Mouse (Mus musculus) skeletal muscle tissue, postnatal 0 days (tissue): ENCODE results near the gene Stag3. TPM values are rescaled to one million over a fixed set of nuclear protein-coding genes. Genes with fewer than 3 reads are reported as not detected.

Experiments
- polyA plus RNA-seq: library from polyadenylated mRNA; unstranded; fragments of >200 nt; fragmentation: Nextera tagmentation; extraction: Ambion mirVana; gene quantifications from 2 replicates; pipeline ENCODE4 v1.2.1, GENCODE M21; 2015

Stag3 gene
- polyA plus RNA-seq, result 0.91 and 1.3 TPM in 2 replicates

DNA sequence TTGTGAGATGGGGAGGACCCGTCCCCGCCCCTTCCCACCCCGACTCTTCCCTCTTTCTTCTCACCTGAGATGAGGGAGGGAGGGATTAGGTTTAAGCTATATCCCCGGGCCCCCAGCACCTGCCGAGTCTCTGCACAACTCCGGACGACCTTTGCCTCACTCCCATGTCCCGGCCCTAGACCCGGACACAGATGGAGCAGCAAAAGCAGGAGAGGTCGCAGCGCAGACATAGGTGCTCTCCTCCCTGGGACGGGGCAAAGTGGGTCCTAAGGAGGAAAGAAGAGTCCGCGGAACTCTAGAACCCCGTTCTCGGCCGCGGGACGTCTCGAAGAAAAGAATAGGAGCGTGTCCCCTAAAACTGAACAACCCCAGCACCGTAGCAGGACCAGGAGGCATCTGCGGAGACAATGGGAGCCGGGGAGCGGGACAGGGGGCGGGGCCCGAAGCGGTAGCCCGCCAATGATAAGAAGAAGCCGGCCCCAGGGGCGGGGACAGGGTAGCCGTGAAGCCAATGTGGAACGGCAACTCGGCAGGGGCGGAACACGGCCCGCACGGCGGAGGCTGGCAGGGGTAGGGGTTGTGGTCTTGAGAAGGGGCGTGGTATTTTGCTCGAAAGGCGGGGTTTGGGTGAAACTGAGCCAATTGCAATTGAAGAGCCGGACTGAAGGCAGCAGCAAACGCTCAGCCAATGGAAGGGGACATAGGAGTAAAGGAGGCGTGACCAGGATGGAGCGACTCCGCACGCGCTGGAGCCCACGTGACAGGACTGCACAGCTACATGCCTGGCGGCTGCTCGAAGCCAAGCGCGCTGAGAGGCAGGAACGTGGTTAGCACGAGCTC is at the start of gene Stag3, which contains the start of the genes Gm43720 and Gpc2:
TSS of gene Stag3 (plus strand) at position 656 of the 840 bp plus-strand sequence.
TSS of gene Gm43720 (minus strand) at position 374 of the 840 bp plus-strand sequence.
TSS of gene Gpc2 (minus strand) at position 421 of the 840 bp plus-strand sequence.

DNA sequence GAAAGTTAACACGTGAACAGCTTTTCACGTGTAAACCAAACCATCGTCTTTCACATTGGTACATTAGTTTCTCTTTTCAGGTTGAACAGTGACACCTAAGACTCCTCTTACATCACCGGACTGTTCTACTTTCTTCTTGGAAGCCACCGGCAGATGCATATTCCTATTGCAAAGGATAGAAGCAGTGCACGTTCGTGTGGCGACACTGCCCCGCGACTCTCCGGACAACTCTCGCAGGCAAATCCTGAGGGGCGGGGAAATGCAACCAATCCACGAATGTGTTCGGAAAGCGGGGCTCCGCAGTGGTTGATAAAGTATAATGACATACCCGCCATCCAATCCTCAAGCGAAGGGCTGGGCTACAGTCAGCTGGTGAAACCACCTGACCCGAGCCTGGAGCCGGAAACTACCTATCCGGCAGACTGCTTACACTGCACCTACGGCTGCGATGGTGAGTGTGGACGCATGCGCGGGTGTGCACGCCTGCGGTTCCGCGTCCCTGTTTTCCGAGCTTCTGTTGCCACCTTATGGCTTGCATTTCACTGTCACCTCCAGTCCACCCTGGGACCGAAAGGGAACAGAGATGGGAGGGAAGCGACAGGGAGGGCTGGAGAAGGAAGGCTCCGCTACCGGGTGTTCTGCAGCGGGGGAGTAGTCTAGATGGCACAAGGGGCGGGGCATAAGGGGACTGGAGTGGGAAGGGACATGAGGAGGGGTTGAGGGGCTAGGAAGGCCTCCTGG is 24.5 kb upstream of the Stag3 start, which contains the start of gene Lamtor4:
TSS of gene Lamtor4 (plus strand) at position 130 of the 741 bp plus-strand sequence.

DNA sequence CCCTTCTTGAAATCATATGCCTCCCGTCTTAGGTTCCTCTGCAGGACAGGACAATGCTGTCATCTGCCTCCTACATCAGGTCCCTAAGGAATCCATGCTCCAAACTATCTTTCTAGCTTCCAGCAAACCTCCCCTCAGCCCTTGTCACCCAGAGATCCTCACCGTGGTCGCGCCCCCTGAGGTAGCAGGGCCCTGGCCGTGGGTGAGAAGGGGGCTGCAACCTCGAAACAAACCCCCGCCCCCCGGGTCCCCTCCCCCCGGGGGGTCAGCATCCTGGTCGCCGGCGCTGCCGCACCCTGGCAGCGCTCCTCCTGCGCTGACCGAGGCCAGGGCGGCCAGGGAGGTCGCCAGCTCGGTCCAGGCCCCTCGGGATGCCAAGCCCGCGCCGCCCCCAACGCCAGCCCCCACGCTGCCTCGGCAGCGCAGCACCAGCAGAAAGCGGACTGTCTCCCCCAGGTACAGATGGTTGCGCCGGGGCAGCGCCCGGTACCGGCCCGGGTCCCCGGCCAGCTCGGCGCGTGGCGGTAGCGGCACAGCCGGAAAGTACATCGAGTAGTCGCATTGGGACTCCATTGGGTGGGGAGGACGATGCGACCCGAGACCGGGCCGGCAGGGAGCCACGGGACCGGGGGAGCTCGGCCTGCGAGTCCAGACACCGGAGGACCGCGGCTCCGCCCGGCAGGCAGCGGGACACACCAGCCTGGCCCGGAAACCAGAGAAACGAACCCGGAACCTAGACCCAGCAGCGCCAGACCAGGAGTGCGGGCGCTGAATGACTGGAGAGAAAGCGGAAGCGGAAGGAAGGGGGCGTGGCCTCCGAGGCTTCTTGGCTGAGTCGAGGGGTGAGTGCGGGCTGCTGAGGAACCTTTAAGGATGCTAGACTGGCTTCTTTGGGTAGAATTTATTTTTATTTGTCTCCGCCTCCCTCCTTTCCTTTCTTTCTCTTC is 16.5 kb upstream of the Stag3 start, which contains the start of gene BC037034:
TSS of gene BC037034 (minus strand) at position 774 of the 947 bp plus-strand sequence.

DNA sequence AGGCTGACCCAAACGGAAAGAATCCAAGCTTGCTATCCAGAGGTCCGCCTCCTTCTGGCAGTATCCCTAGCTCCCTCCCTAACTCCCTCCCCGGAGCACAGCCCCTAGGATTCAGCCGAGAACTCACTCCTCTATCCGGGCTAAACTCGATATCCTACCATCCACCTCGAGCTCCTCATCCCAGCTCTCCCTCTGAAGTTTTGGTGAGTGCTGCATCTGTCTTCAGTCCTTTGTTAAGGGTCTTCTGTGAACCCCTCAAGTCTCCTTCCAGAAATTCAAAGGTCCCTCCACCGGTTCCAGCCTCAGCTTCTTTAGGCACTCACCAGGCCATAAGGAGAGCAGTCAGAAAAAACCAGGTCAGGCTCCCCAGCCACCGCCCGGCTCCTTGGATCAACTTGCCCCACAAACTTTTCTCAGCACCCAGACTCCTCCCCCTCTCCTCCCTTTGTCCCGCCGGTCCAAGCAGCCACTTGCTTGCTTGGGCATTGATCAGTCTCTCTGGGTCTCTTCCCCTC is 7.6 kb upstream of the Stag3 start, which contains the start of gene Gal3st4:
TSS of gene Gal3st4 (minus strand) at position 432 of the 515 bp plus-strand sequence.

DNA sequence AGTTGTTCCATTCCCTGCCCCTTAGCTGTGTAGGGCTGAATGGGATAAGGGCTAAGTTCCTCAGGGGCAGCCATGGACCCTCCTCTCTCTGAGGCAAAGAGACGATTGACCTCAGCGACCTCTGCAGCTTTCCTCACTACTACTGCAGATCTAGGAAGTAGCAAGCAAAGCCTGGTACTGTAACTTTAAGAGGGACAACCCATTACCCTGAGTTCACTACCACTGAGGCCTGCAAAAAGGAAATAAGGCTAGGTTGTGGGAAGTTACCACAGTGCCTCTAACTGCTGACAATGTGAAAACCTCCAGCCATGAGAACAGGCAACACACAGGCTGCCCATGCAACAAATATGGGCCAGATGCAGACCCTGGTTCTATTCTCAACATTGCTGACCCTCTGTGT is 61.6 kb downstream of the Stag3 start, which contains the start of gene Pvrig:
TSS of gene Pvrig (plus strand) at position 301 of the 400 bp plus-strand sequence.

Other genes with a start within 250 kb of the Stag3 start
- not detected in 2 replicates for gene Smok3c, start 227.0 kb upstream of the Stag3 start, polyA plus RNA-seq
- gene Zkscan1, start 195.2 kb upstream of the Stag3 start, polyA plus RNA-seq, result 5.0 and 5.2 TPM in 2 replicates
- gene Zscan21, start 163.3 kb upstream of the Stag3 start, polyA plus RNA-seq, result 21.8 and 23.8 TPM in 2 replicates
- gene Zfp113, start 124.5 kb upstream of the Stag3 start, polyA plus RNA-seq, result 7.8 and 9.0 TPM in 2 replicates
- 227 and 247 TPM in 2 replicates for gene Cops6, start 119.2 kb upstream of the Stag3 start, polyA plus RNA-seq
- gene Ap4m1, start 108.2 kb upstream of the Stag3 start, polyA plus RNA-seq, result 9.2 and 9.3 TPM in 2 replicates
- gene Mcm7, start 107.8 kb upstream of the Stag3 start, polyA plus RNA-seq, result 32.0 and 36.3 TPM in 2 replicates
- gene Taf6, start 92.8 kb upstream of the Stag3 start, polyA plus RNA-seq, result 33.2 and 37.7 TPM in 2 replicates
- 17.2 and 20.2 TPM in 2 replicates for gene Cnpy4, start 92.8 kb upstream of the Stag3 start, polyA plus RNA-seq
- gene Mblac1, start 85.9 kb upstream of the Stag3 start, polyA plus RNA-seq, result 7.0 and 7.1 TPM in 2 replicates
- 0.97 and 1.1 TPM in 2 replicates for gene Nxpe5, start 54.3 kb upstream of the Stag3 start, polyA plus RNA-seq
- gene Lamtor4, start 24.8 kb upstream of the Stag3 start, polyA plus RNA-seq, result 71.2 and 72.6 TPM in 2 replicates
- gene BC037034, start 16.2 kb upstream of the Stag3 start, polyA plus RNA-seq, result 1.3 and 2.8 TPM in 2 replicates
- 0.68 and 1.4 TPM in 2 replicates for gene Gal3st4, start 7.4 kb upstream of the Stag3 start, polyA plus RNA-seq
- gene Gm43720, start 282 bp upstream of the Stag3 start, polyA plus RNA-seq, result 0.09 and 0.15 TPM in 2 replicates
- gene Gpc2, start 235 bp upstream of the Stag3 start, polyA plus RNA-seq, result 1.5 and 2.3 TPM in 2 replicates
- not detected in 2 replicates for gene Pvrig, start 61.7 kb downstream of the Stag3 start, polyA plus RNA-seq
- gene Zfp157, start 161.2 kb downstream of the Stag3 start, polyA plus RNA-seq, result 9.8 and 11.8 TPM in 2 replicates